Mouse (Mus musculus): ENCODE results near the gene Slc25a34. TPM values are rescaled to one million over a fixed set of nuclear protein-coding genes. Genes with fewer than 3 reads are reported as not detected.
A peak's percentile ranks its signal among the peaks of the same experiment; 100 is the strongest.

The Slc25a34 gene
- polyA plus RNA-seq, 1 experiment from 2014 or later: 1.6 TPM

GRCm38 (mm10) chr4:141659739-141660138 is 36.1 kb upstream of the Slc25a34 start:
- H3K27me3 ChIP-seq (ENCODE audit: control insufficient read depth, insufficient read depth, low read length): no peaks in the 10 kb centered on the region
- no peak overlapping the region for H3K9ac ChIP-seq (ENCODE audit: low read length)
- no peak overlapping the region for H3K4me2 ChIP-seq (ENCODE audit: low read depth, low read length)
- 67% methylated on average over 4 of the region's 4 CpGs for WGBS
- H3K36me3 ChIP-seq (ENCODE audit: control insufficient read depth, insufficient read depth, low read length): 0 out of 2 replicates have a peak, but pooled peaks cover 7% of the 10 kb centered on the region
- peaks cover 10% of the 10 kb centered on the region for H3K4me1 ChIP-seq (ENCODE audit: control insufficient read depth, insufficient read depth, low read length)
- no peak overlapping the region for H3K4me3 ChIP-seq (replicated peaks; ENCODE audit: low read length)
- ATAC-seq (ENCODE audit: insufficient read depth, low FRiP score): no peak
- no peak overlapping the region for H3K27ac ChIP-seq (ENCODE audit: low read length)
- H3K9me3 ChIP-seq (replicated peaks; ENCODE audit: control insufficient read depth, low read length): no peaks in the 10 kb centered on the region

GRCm38 (mm10) chr4:141658846-141659484 is 35.3 kb upstream of the Slc25a34 start:
- Histone ChIP-seq H3K27me3 (ENCODE audit: control insufficient read depth, insufficient read depth, low read length) (no peaks in the 10 kb centered on the region), H3K4me3 (replicated peaks; ENCODE audit: low read length) (no peak overlapping the region), H3K4me1 (ENCODE audit: control insufficient read depth, insufficient read depth, low read length) (peaks cover 7% of the 10 kb centered on the region; the same call in 1 of the 2 replicates), H3K9ac (ENCODE audit: low read length) (no peak overlapping the region; the same call in 1 of the 2 replicates), H3K36me3 (ENCODE audit: control insufficient read depth, insufficient read depth, low read length) (0 out of 2 replicates have a peak, but pooled peaks cover 7% of the 10 kb centered on the region), H3K4me2 (ENCODE audit: low read depth, low read length) (no peak overlapping the region), H3K9me3 (replicated peaks; ENCODE audit: control insufficient read depth, low read length) (no peaks in the 10 kb centered on the region), H3K27ac (ENCODE audit: low read length) (no peak overlapping the region)
- WGBS: 89% methylated on average over 6 of the region's 6 CpGs
- ATAC-seq (ENCODE audit: insufficient read depth, low FRiP score): no peak

GRCm38 (mm10) chr4:141656932-141657331 is 33.3 kb upstream of the Slc25a34 start:
- 79% methylated on average over 8 of the region's 8 CpGs for WGBS
- H3K27me3 ChIP-seq (ENCODE audit: control insufficient read depth, insufficient read depth, low read length): no peaks in the 10 kb centered on the region
- H3K9ac ChIP-seq (ENCODE audit: low read length): no peak overlapping the region
- H3K36me3 ChIP-seq (ENCODE audit: control insufficient read depth, insufficient read depth, low read length): 0 out of 2 replicates have a peak, but pooled peaks cover 7% of the 10 kb centered on the region
- H3K4me3 ChIP-seq (replicated peaks; ENCODE audit: low read length): no peak overlapping the region
- 0 out of 2 replicates have a peak, but pooled peaks cover 2% of the 10 kb centered on the region for H3K4me1 ChIP-seq (ENCODE audit: control insufficient read depth, insufficient read depth, low read length)
- H3K27ac ChIP-seq (ENCODE audit: low read length): no peak overlapping the region
- no peaks in the 10 kb centered on the region for H3K9me3 ChIP-seq (replicated peaks; ENCODE audit: control insufficient read depth, low read length)
- no peak for ATAC-seq (ENCODE audit: insufficient read depth, low FRiP score)
- H3K4me2 ChIP-seq (ENCODE audit: low read depth, low read length): no peak overlapping the region

GRCm38 (mm10) chr4:141655908-141656608 is 32.4 kb upstream of the Slc25a34 start:
- Histone ChIP-seq H3K9me3 (replicated peaks; ENCODE audit: control insufficient read depth, low read length) (no peaks in the 10 kb centered on the region), H3K36me3 (ENCODE audit: control insufficient read depth, insufficient read depth, low read length) (0 out of 2 replicates have a peak, but pooled peaks cover 7% of the 10 kb centered on the region), H3K27ac (ENCODE audit: low read length) (peak overlapping the region; percentile 23; the same call in 1 of the 2 replicates), H3K4me1 (ENCODE audit: control insufficient read depth, insufficient read depth, low read length) (0 out of 2 replicates have a peak, but pooled peaks cover 2% of the 10 kb centered on the region), H3K9ac (ENCODE audit: low read length) (no peak overlapping the region), H3K27me3 (ENCODE audit: control insufficient read depth, insufficient read depth, low read length) (no peaks in the 10 kb centered on the region), H3K4me2 (ENCODE audit: low read depth, low read length) (no peak overlapping the region), H3K4me3 (replicated peaks; ENCODE audit: low read length) (no peak overlapping the region)
- WGBS: 79% methylated on average over 12 of the region's 12 CpGs
- ATAC-seq (ENCODE audit: insufficient read depth, low FRiP score): no peak

GRCm38 (mm10) chr4:141654509-141654908 is 30.9 kb upstream of the Slc25a34 start:
- WGBS: 94% methylated on average over 6 of the region's 6 CpGs

GRCm38 (mm10) chr4:141653813-141654212 is 30.2 kb upstream of the Slc25a34 start:
- WGBS: 94% methylated on average over 13 of the region's 13 CpGs
- H3K36me3 ChIP-seq (ENCODE audit: control insufficient read depth, insufficient read depth, low read length): 0 out of 2 replicates have a peak, but pooled peaks cover under 1% of the 10 kb centered on the region

More at GRCm38 (mm10) chr4:141654509-141654908, 30.9 kb upstream of the Slc25a34 start:
- Histone ChIP-seq H3K27me3 (ENCODE audit: control insufficient read depth, insufficient read depth, low read length) (no peaks in the 10 kb centered on the region), H3K4me2 (ENCODE audit: low read depth, low read length) (no peak overlapping the region), H3K4me1 (ENCODE audit: control insufficient read depth, insufficient read depth, low read length) (0 out of 2 replicates have a peak, but pooled peaks cover 2% of the 10 kb centered on the region), H3K4me3 (replicated peaks; ENCODE audit: low read length) (no peak overlapping the region), H3K9me3 (replicated peaks; ENCODE audit: control insufficient read depth, low read length) (no peaks in the 10 kb centered on the region), H3K9ac (ENCODE audit: low read length) (no peak overlapping the region), H3K36me3 (ENCODE audit: control insufficient read depth, insufficient read depth, low read length) (0 out of 2 replicates have a peak, but pooled peaks cover 4% of the 10 kb centered on the region), H3K27ac (ENCODE audit: low read length) (no peak overlapping the region)
- ATAC-seq (ENCODE audit: insufficient read depth, low FRiP score): no peak

GRCm38 (mm10) chr4:141653044-141653443 is 29.4 kb upstream of the Slc25a34 start:
- no peak overlapping the region for H3K4me2 ChIP-seq (ENCODE audit: low read depth, low read length)
- H3K27ac ChIP-seq (ENCODE audit: low read length): no peak overlapping the region
- H3K4me3 ChIP-seq (replicated peaks; ENCODE audit: low read length): no peak overlapping the region
- no peaks in the 10 kb centered on the region for H3K27me3 ChIP-seq (ENCODE audit: control insufficient read depth, insufficient read depth, low read length)
- no peak for ATAC-seq (ENCODE audit: insufficient read depth, low FRiP score)
- 0 out of 2 replicates have a peak, but pooled peaks cover 2% of the 10 kb centered on the region for H3K4me1 ChIP-seq (ENCODE audit: control insufficient read depth, insufficient read depth, low read length)
- no peaks in the 10 kb centered on the region for H3K36me3 ChIP-seq (ENCODE audit: control insufficient read depth, insufficient read depth, low read length)
- H3K9ac ChIP-seq (ENCODE audit: low read length): no peak overlapping the region
- no peaks in the 10 kb centered on the region for H3K9me3 ChIP-seq (replicated peaks; ENCODE audit: control insufficient read depth, low read length)
- WGBS: 87% methylated on average over 8 of the region's 8 CpGs

More at GRCm38 (mm10) chr4:141653813-141654212, 30.2 kb upstream of the Slc25a34 start:
- ATAC-seq (ENCODE audit: insufficient read depth, low FRiP score): no peak
- H3K9me3 ChIP-seq (replicated peaks; ENCODE audit: control insufficient read depth, low read length): no peaks in the 10 kb centered on the region
- no peaks in the 10 kb centered on the region for H3K27me3 ChIP-seq (ENCODE audit: control insufficient read depth, insufficient read depth, low read length)
- H3K4me1 ChIP-seq (ENCODE audit: control insufficient read depth, insufficient read depth, low read length): 0 out of 2 replicates have a peak, but pooled peaks cover 2% of the 10 kb centered on the region
- no peak overlapping the region for H3K4me3 ChIP-seq (replicated peaks; ENCODE audit: low read length)
- no peak overlapping the region for H3K27ac ChIP-seq (ENCODE audit: low read length)
- no peak overlapping the region for H3K4me2 ChIP-seq (ENCODE audit: low read depth, low read length)
- no peak overlapping the region for H3K9ac ChIP-seq (ENCODE audit: low read length)

- Histone ChIP-seq H3K4me3 (replicated peaks; ENCODE audit: low read length) (no peak overlapping the region), H3K9ac (ENCODE audit: low read length) (no peak overlapping the region), H3K4me2 (ENCODE audit: low read depth, low read length) (no peak overlapping the region), H3K4me1 (ENCODE audit: control insufficient read depth, insufficient read depth, low read length) (0 out of 2 replicates have a peak, but pooled peaks cover 2% of the 10 kb centered on the region), H3K36me3 (ENCODE audit: control insufficient read depth, insufficient read depth, low read length) (no peaks in the 10 kb centered on the region), H3K27me3 (ENCODE audit: control insufficient read depth, insufficient read depth, low read length) (no peaks in the 10 kb centered on the region), H3K9me3 (replicated peaks; ENCODE audit: control insufficient read depth, low read length) (no peaks in the 10 kb centered on the region), H3K27ac (ENCODE audit: low read length) (no peak overlapping the region)
- ATAC-seq (ENCODE audit: insufficient read depth, low FRiP score): no peak
- WGBS: 87% methylated on average over 10 of the region's 10 CpGs
Observed at GRCm38 (mm10) chr4:141651944-141652343, 28.3 kb upstream of the Slc25a34 start.

- 0 out of 2 replicates have a peak, but pooled peaks cover 2% of the 10 kb centered on the region for H3K4me1 ChIP-seq (ENCODE audit: control insufficient read depth, insufficient read depth, low read length)
- no peak for ATAC-seq (ENCODE audit: insufficient read depth, low FRiP score)
- no peak overlapping the region for H3K9ac ChIP-seq (ENCODE audit: low read length)
- H3K36me3 ChIP-seq (ENCODE audit: control insufficient read depth, insufficient read depth, low read length): no peaks in the 10 kb centered on the region
- 88% methylated on average over 6 of the region's 6 CpGs for WGBS
- no peaks in the 10 kb centered on the region for H3K27me3 ChIP-seq (ENCODE audit: control insufficient read depth, insufficient read depth, low read length)
- no peak overlapping the region for H3K4me3 ChIP-seq (replicated peaks; ENCODE audit: low read length)
- H3K4me2 ChIP-seq (ENCODE audit: low read depth, low read length): no peak overlapping the region
- no peaks in the 10 kb centered on the region for H3K9me3 ChIP-seq (replicated peaks; ENCODE audit: control insufficient read depth, low read length)
- H3K27ac ChIP-seq (ENCODE audit: low read length): no peak overlapping the region
Observed at GRCm38 (mm10) chr4:141651286-141651685, 27.7 kb upstream of the Slc25a34 start.
